Mouse (Mus musculus): Measurements from ENCODE around the gene Mageb2.
"Not testable (repeated sequence)": the region's sequence is repeated elsewhere in the genome, so short reads cannot be mapped to it uniquely, and the experiment has no call there.

Mageb2 gene

GRCm38 (mm10) chrX:91331390-91331789 lies at the start of gene Mageb2:
TSS of gene Mageb2 (plus strand) at chrX:91331690.
- DNase-seq (ENCODE audit: low read depth, low spot score): not testable (repeated sequence)

GRCm38 (mm10) chrX:91313256-91313655 lies 18.2 kb upstream of the Mageb2 start:
- not testable (repeated sequence) for DNase-seq (ENCODE audit: low read depth, low spot score)

Measured in telencephalon, adult 2 months (tissue).